Mouse (Mus musculus): ENCODE results near the gene Shisa2. TPM values are rescaled to one million over a fixed set of nuclear protein-coding genes. Genes with fewer than 3 reads are reported as not detected.
"Not testable (repeated sequence)": the region's sequence is repeated elsewhere in the genome, so short reads cannot be mapped to it uniquely, and the experiment has no call there.

The Shisa2 gene
- polyA plus RNA-seq, 1 experiment from 2014 or later, result 4.0 TPM

GRCm38 (mm10) chr14:59612920-59613625 lies 12.0 kb upstream of the Shisa2 start:
- no peak overlapping the region for H3K4me2 ChIP-seq
- no peak overlapping the region for H3K9ac ChIP-seq
- 57% methylated on average over 14 of the region's 14 CpGs for WGBS
- ATAC-seq (ENCODE audit: low FRiP score), result no peak
- H3K36me3 ChIP-seq, result no peaks in the 10 kb centered on the region
- no peaks in the 10 kb centered on the region for H3K4me1 ChIP-seq (replicated peaks)
- H3K4me3 ChIP-seq, result no peak overlapping the region
- no peak overlapping the region for H3K27ac ChIP-seq
- H3K27me3 ChIP-seq, result no peaks in the 10 kb centered on the region
- no peaks in the 10 kb centered on the region for H3K9me3 ChIP-seq

GRCm38 (mm10) chr14:59614149-59614548 lies 11.0 kb upstream of the Shisa2 start:
- not testable (repeated sequence) for H3K27me3 ChIP-seq; H3K36me3 ChIP-seq; H3K4me2 ChIP-seq; H3K27ac ChIP-seq; ATAC-seq (ENCODE audit: low FRiP score); H3K9ac ChIP-seq; H3K9me3 ChIP-seq; H3K4me3 ChIP-seq; H3K4me1 ChIP-seq (replicated peaks)
- 79% methylated on average over 3 of the region's 3 CpGs for WGBS

- 79% methylated on average over 7 of the region's 7 CpGs for WGBS
- Histone ChIP-seq H3K9me3 (no peaks in the 10 kb centered on the region), H3K27ac (no peak overlapping the region), H3K4me3 (no peak overlapping the region), H3K36me3 (no peaks in the 10 kb centered on the region), H3K4me1 (replicated peaks) (no peaks in the 10 kb centered on the region), H3K4me2 (no peak overlapping the region), H3K9ac (no peak overlapping the region), H3K27me3 (no peaks in the 10 kb centered on the region)
- no peak for ATAC-seq (ENCODE audit: low FRiP score)
Observed at GRCm38 (mm10) chr14:59616802-59617201, 8.3 kb upstream of the Shisa2 start.

- Histone ChIP-seq H3K4me1 (replicated peaks) (peaks cover 30% of the 10 kb centered on the region), H3K36me3 (no peaks in the 10 kb centered on the region), H3K27me3 (peaks cover 46% of the 10 kb centered on the region), H3K4me2 (peak overlapping the region; percentile 78; the same call in 1 of the 2 replicates), H3K27ac (no peak overlapping the region), H3K9me3 (no peaks in the 10 kb centered on the region), H3K4me3 (0 out of 2 replicates have a peak overlapping the region, but pooled peaks have one; percentile 60), H3K9ac (no peak overlapping the region)
- WGBS, result 44% methylated on average over 9 of the region's 9 CpGs
- no peak for ATAC-seq (ENCODE audit: low FRiP score)
Observed at GRCm38 (mm10) chr14:59624326-59624885, 702 bp upstream of the Shisa2 start.

GRCm38 (mm10) chr14:59625806-59626364 lies 777 bp downstream of the Shisa2 start:
- H3K4me2 ChIP-seq, result peak overlapping the region; percentile 78
- H3K27ac ChIP-seq, result peak overlapping the region; percentile 77
- H3K4me3 ChIP-seq, result peak overlapping the region; percentile 60
- H3K4me1 ChIP-seq (replicated peaks), result peaks cover 30% of the 10 kb centered on the region
- H3K9ac ChIP-seq, result peak overlapping the region; percentile 72
- H3K27me3 ChIP-seq, result peaks cover 53% of the 10 kb centered on the region
- under 1% methylated on average over 51 of the region's 51 CpGs for WGBS
- ATAC-seq (ENCODE audit: low FRiP score), result peak; percentile 62
- H3K9me3 ChIP-seq, result no peaks in the 10 kb centered on the region
- no peaks in the 10 kb centered on the region for H3K36me3 ChIP-seq

GRCm38 (mm10) chr14:59626711-59627110 lies 1.6 kb downstream of the Shisa2 start:
- Histone ChIP-seq H3K27me3 (peaks cover 53% of the 10 kb centered on the region), H3K27ac (peak overlapping the region; percentile 77; the same call in 1 of the 2 replicates), H3K4me3 (peak overlapping the region; percentile 60), H3K4me1 (replicated peaks) (peaks cover 30% of the 10 kb centered on the region), H3K9me3 (no peaks in the 10 kb centered on the region), H3K36me3 (no peaks in the 10 kb centered on the region), H3K9ac (peak overlapping the region; percentile 72; the same call in 1 of the 2 replicates), H3K4me2 (peak overlapping the region; percentile 78)
- 39% methylated on average over 8 of the region's 8 CpGs for WGBS
- no peak for ATAC-seq (ENCODE audit: low FRiP score)

- peaks cover 50% of the 10 kb centered on the region for H3K27me3 ChIP-seq
- H3K4me1 ChIP-seq (replicated peaks), result peaks cover 30% of the 10 kb centered on the region
- peak overlapping the region; percentile 60 for H3K4me3 ChIP-seq
- H3K9me3 ChIP-seq, result no peaks in the 10 kb centered on the region
- no peaks in the 10 kb centered on the region for H3K36me3 ChIP-seq
- ATAC-seq (ENCODE audit: low FRiP score), result no peak
- peak overlapping the region; percentile 78 for H3K4me2 ChIP-seq
- H3K27ac ChIP-seq, result peak overlapping the region; percentile 2; the same call in 1 of the 2 replicates
- WGBS, result 37% methylated on average over 9 of the region's 9 CpGs
- H3K9ac ChIP-seq, result peak overlapping the region; percentile 43; the same call in 1 of the 2 replicates
Observed at GRCm38 (mm10) chr14:59627142-59627680, 2.1 kb downstream of the Shisa2 start.

- H3K27ac ChIP-seq, result no peak overlapping the region
- no peaks in the 10 kb centered on the region for H3K36me3 ChIP-seq
- 37% methylated on average over 7 of the region's 7 CpGs for WGBS
- H3K9me3 ChIP-seq, result no peaks in the 10 kb centered on the region
- peaks cover 30% of the 10 kb centered on the region for H3K4me1 ChIP-seq (replicated peaks)
- H3K4me3 ChIP-seq, result peak overlapping the region; percentile 60
- H3K9ac ChIP-seq, result no peak overlapping the region
- H3K4me2 ChIP-seq, result peak overlapping the region; percentile 78
- peak; percentile 35; the same call in 1 of the 2 replicates for ATAC-seq (ENCODE audit: low FRiP score)
- peaks cover 45% of the 10 kb centered on the region for H3K27me3 ChIP-seq
Observed at GRCm38 (mm10) chr14:59627823-59628222, 2.7 kb downstream of the Shisa2 start.

- peaks cover 30% of the 10 kb centered on the region for H3K4me1 ChIP-seq (replicated peaks)
- no peak overlapping the region for H3K27ac ChIP-seq
- H3K4me3 ChIP-seq, result no peak overlapping the region
- no peaks in the 10 kb centered on the region for H3K9me3 ChIP-seq
- 92% methylated on average over 15 of the region's 15 CpGs for WGBS
- no peaks in the 10 kb centered on the region for H3K36me3 ChIP-seq
- no peak for ATAC-seq (ENCODE audit: low FRiP score)
- peaks cover 30% of the 10 kb centered on the region for H3K27me3 ChIP-seq
- no peak overlapping the region for H3K9ac ChIP-seq
- H3K4me2 ChIP-seq, result no peak overlapping the region
Observed at GRCm38 (mm10) chr14:59629308-59629707, 4.2 kb downstream of the Shisa2 start.

- peaks cover 30% of the 10 kb centered on the region for H3K4me1 ChIP-seq (replicated peaks)
- H3K4me2 ChIP-seq, result no peak overlapping the region
- 94% methylated on average over 9 of the region's 9 CpGs for WGBS
- no peak overlapping the region for H3K27ac ChIP-seq
- no peak overlapping the region for H3K9ac ChIP-seq
- ATAC-seq (ENCODE audit: low FRiP score), result no peak
- H3K4me3 ChIP-seq, result no peak overlapping the region
- peaks cover 25% of the 10 kb centered on the region; the same call in 1 of the 2 replicates for H3K27me3 ChIP-seq
- no peaks in the 10 kb centered on the region for H3K36me3 ChIP-seq
- H3K9me3 ChIP-seq, result no peaks in the 10 kb centered on the region
Observed at GRCm38 (mm10) chr14:59630096-59630495, 5.0 kb downstream of the Shisa2 start.

- no peaks in the 10 kb centered on the region for H3K36me3 ChIP-seq
- ATAC-seq (ENCODE audit: low FRiP score), result no peak
- no peak overlapping the region for H3K4me2 ChIP-seq
- peaks cover 14% of the 10 kb centered on the region for H3K4me1 ChIP-seq (replicated peaks)
- no peak overlapping the region for H3K27ac ChIP-seq
- peaks cover 20% of the 10 kb centered on the region; the same call in 1 of the 2 replicates for H3K27me3 ChIP-seq
- WGBS, result 94% methylated on average over 6 of the region's 6 CpGs
- H3K4me3 ChIP-seq, result no peak overlapping the region
- H3K9ac ChIP-seq, result no peak overlapping the region
- no peaks in the 10 kb centered on the region for H3K9me3 ChIP-seq
Observed at GRCm38 (mm10) chr14:59632067-59632466, 7.0 kb downstream of the Shisa2 start.

GRCm38 (mm10) chr14:59633295-59633898 lies 8.3 kb downstream of the Shisa2 start:
- Histone ChIP-seq H3K36me3 (no peaks in the 10 kb centered on the region), H3K27ac (no peak overlapping the region), H3K27me3 (0 out of 2 replicates have a peak, but pooled peaks cover 9% of the 10 kb centered on the region), H3K4me1 (replicated peaks) (0 out of 2 replicates have a peak, but pooled peaks cover 3% of the 10 kb centered on the region), H3K9ac (no peak overlapping the region), H3K4me2 (no peak overlapping the region), H3K4me3 (no peak overlapping the region), H3K9me3 (no peaks in the 10 kb centered on the region)
- 83% methylated on average over 5 of the region's 5 CpGs for WGBS
- no peak for ATAC-seq (ENCODE audit: low FRiP score)

Data from hindbrain, embryonic 13.5 days (tissue).